Mouse (Mus musculus) megakaryocyte, embryonic 14.5 days (primary cell): ENCODE measurements around the gene Hist1h4j. TPM values are rescaled to one million over a fixed set of nuclear protein-coding genes. Genes with fewer than 3 reads are reported as not detected.
A peak's percentile ranks its signal among the peaks of the same experiment; 100 is the strongest.
"Not testable (repeated sequence)": the region's sequence is repeated elsewhere in the genome, so short reads cannot be mapped to it uniquely, and the experiment has no call there.

Source experiments
- H3K27me3 ChIP-seq: replicated peaks from 2 replicates; pipeline ENCODE3; 2012; ENCODE audit warnings: inconsistent platforms
- H3K36me3 ChIP-seq: replicated peaks from 2 replicates; pipeline ENCODE3; 2012; ENCODE audit warnings: low read length, inconsistent platforms, mixed read lengths
- H3K4me1 ChIP-seq: 2 replicates; pipeline ENCODE4 v1.6.1; 2012; ENCODE audit warnings: inconsistent platforms
- H3K4me3 ChIP-seq: replicated peaks from 2 replicates; pipeline ENCODE3; 2012; ENCODE audit warnings: moderate library complexity, mild to moderate bottlenecking, inconsistent platforms
- H3K9me3 ChIP-seq: 2 replicates; pipeline ENCODE4 v1.6.1; 2012; ENCODE audit warnings: inconsistent platforms
- FLI1 ChIP-seq: IDR thresholded peaks from 2 replicates; pipeline ENCODE4 v1.6.1; 2012; ENCODE audit warnings: low read length, inconsistent platforms, mixed read lengths
- GATA1 ChIP-seq: IDR thresholded peaks from 3 replicates; pipeline ENCODE4 v1.6.1; 2012; ENCODE audit warnings: mixed read lengths, low read length, inconsistent platforms, borderline replicate concordance
- polyA plus RNA-seq: library from polyadenylated mRNA; stranded (reverse); fragments of >175 nt; gene quantifications from 2 replicates; pipeline ENCODE4 v1.2.3, GENCODE M21; 2012; ENCODE audit warnings: low replicate concordance; ENCODE audit not compliant: insufficient read depth

Hist1h4j gene
- polyA plus RNA-seq, 1 experiment = 5.5 TPM

- TF ChIP-seq GATA1 (no peak), FLI1 (no peak)
- peaks cover 36% of the 10 kb centered on the region for H3K4me1 ChIP-seq
- H3K9me3 ChIP-seq = no peaks in the 10 kb centered on the region
- no peaks in the 10 kb centered on the region for H3K36me3 ChIP-seq
- no peaks in the 10 kb centered on the region for H3K27me3 ChIP-seq
- no peak overlapping the region for H3K4me3 ChIP-seq
Measured at GRCm38 (mm10) chr13:21755707-21756106, 20.8 kb downstream of the Hist1h4j start.

- Histone ChIP-seq H3K9me3 (no peaks in the 10 kb centered on the region), H3K4me1 (peaks cover 56% of the 10 kb centered on the region), H3K27me3 (no peaks in the 10 kb centered on the region), H3K36me3 (no peaks in the 10 kb centered on the region), H3K4me3 (peak overlapping the region; percentile 92)
- TF ChIP-seq FLI1 = no peak
- TF ChIP-seq GATA1 = no peak
Measured at GRCm38 (mm10) chr13:21778814-21779766, 44.2 kb downstream of the Hist1h4j start.

GRCm38 (mm10) chr13:21779767-21780731 lies 45.2 kb downstream of the Hist1h4j start, which contains the start of gene Hist1h1b:
Gene Hist1h1b (minus strand): TSS chr13:21780625.
- H3K36me3 ChIP-seq = no peaks in the 10 kb centered on the region
- TF ChIP-seq GATA1 (no peak), FLI1 (no peak)
- peaks cover 61% of the 10 kb centered on the region for H3K4me1 ChIP-seq
- H3K9me3 ChIP-seq = no peaks in the 10 kb centered on the region
- H3K27me3 ChIP-seq = no peaks in the 10 kb centered on the region
- H3K4me3 ChIP-seq = peak within 1 kb of the TSS; percentile 92

GRCm38 (mm10) chr13:21781021-21781555 lies 46.2 kb downstream of the Hist1h4j start:
- TF ChIP-seq GATA1 = no peak
- H3K4me3 ChIP-seq = peak overlapping the region; percentile 92
- H3K27me3 ChIP-seq = no peaks in the 10 kb centered on the region
- H3K4me1 ChIP-seq = peaks cover 67% of the 10 kb centered on the region
- H3K9me3 ChIP-seq = no peaks in the 10 kb centered on the region
- no peaks in the 10 kb centered on the region for H3K36me3 ChIP-seq

GRCm38 (mm10) chr13:21781639-21782038 lies 46.8 kb downstream of the Hist1h4j start:
- TF ChIP-seq FLI1 (no peak), GATA1 (no peak)
- Histone ChIP-seq H3K27me3 (no peaks in the 10 kb centered on the region), H3K36me3 (no peaks in the 10 kb centered on the region), H3K4me1 (peaks cover 72% of the 10 kb centered on the region), H3K9me3 (no peaks in the 10 kb centered on the region), H3K4me3 (no peak overlapping the region)

GRCm38 (mm10) chr13:21782361-21783254 lies 47.7 kb downstream of the Hist1h4j start:
- H3K9me3 ChIP-seq, H3K36me3 ChIP-seq, H3K27me3 ChIP-seq: not testable (repeated sequence)
- H3K4me3 ChIP-seq = peak overlapping the region; percentile 87
- H3K4me1 ChIP-seq = peaks cover 68% of the 10 kb centered on the region

GRCm38 (mm10) chr13:21783255-21783617 lies 48.4 kb downstream of the Hist1h4j start, which contains the start of gene Hist1h3i:
Gene Hist1h3i (minus strand): TSS chr13:21783370.
- H3K4me3 ChIP-seq = peak within 1 kb of the TSS; percentile 87
- H3K36me3 ChIP-seq = no peaks in the 10 kb centered on the region
- peaks cover 68% of the 10 kb centered on the region for H3K4me1 ChIP-seq
- no peak for TF ChIP-seq GATA1
- TF ChIP-seq FLI1 = no peak
- no peaks in the 10 kb centered on the region for H3K27me3 ChIP-seq
- no peaks in the 10 kb centered on the region for H3K9me3 ChIP-seq

- H3K4me1 ChIP-seq = peaks cover 66% of the 10 kb centered on the region
- H3K27me3 ChIP-seq = no peaks in the 10 kb centered on the region
- H3K9me3 ChIP-seq = no peaks in the 10 kb centered on the region
- H3K36me3 ChIP-seq = no peaks in the 10 kb centered on the region
- peak overlapping the region; percentile 83 for H3K4me3 ChIP-seq
- TF ChIP-seq GATA1 (no peak), FLI1 (no peak)
Measured at GRCm38 (mm10) chr13:21783734-21784161, 48.9 kb downstream of the Hist1h4j start.

GRCm38 (mm10) chr13:21784311-21784710 lies 49.4 kb downstream of the Hist1h4j start:
- peaks cover 63% of the 10 kb centered on the region for H3K4me1 ChIP-seq
- H3K36me3 ChIP-seq = no peaks in the 10 kb centered on the region
- TF ChIP-seq GATA1 = no peak
- no peak for TF ChIP-seq FLI1
- H3K27me3 ChIP-seq = no peaks in the 10 kb centered on the region
- H3K4me3 ChIP-seq = peak overlapping the region; percentile 4
- H3K9me3 ChIP-seq = no peaks in the 10 kb centered on the region

Other genes starting within 250 kb of the Hist1h4j start
- gene AK157302, start 239.8 kb upstream of the Hist1h4j start, polyA plus RNA-seq = 0.04 TPM in 1 of 2 replicates, not detected in the other
- gene Gm11273, start 233.6 kb upstream of the Hist1h4j start, polyA plus RNA-seq = 6.5 and 41.0 TPM in 2 replicates
- gene Zkscan8, start 203.9 kb upstream of the Hist1h4j start, polyA plus RNA-seq = 0.20 TPM in 1 of 2 replicates, not detected in the other
- gene Olfr1366, start 192.3 kb upstream of the Hist1h4j start, polyA plus RNA-seq = not detected in 2 replicates
- gene Olfr1535, start 175.2 kb upstream of the Hist1h4j start, polyA plus RNA-seq = not detected in 2 replicates
- gene Olfr1364, start 153.3 kb upstream of the Hist1h4j start, polyA plus RNA-seq = 0.10 TPM in 1 of 2 replicates, not detected in the other
- gene Olfr1362, start 121.0 kb upstream of the Hist1h4j start, polyA plus RNA-seq = not detected in 2 replicates
- not detected in 2 replicates for gene Olfr11, start 92.5 kb upstream of the Hist1h4j start, polyA plus RNA-seq
- not detected in 2 replicates for gene Olfr1361, start 71.7 kb upstream of the Hist1h4j start, polyA plus RNA-seq
- not detected in 2 replicates for gene Olfr1360, start 57.7 kb upstream of the Hist1h4j start, polyA plus RNA-seq
- not detected in 2 replicates for gene Olfr1359, start 37.0 kb upstream of the Hist1h4j start, polyA plus RNA-seq
- gene Hist1h2bl, start 18.9 kb upstream of the Hist1h4j start, polyA plus RNA-seq = 3.6 TPM in 1 of 2 replicates, not detected in the other
- gene Hist1h2ai, start 18.6 kb upstream of the Hist1h4j start, polyA plus RNA-seq = 46.8 and 88.4 TPM in 2 replicates
- 72.9 and 147 TPM in 2 replicates for gene Hist1h3h, start 17.4 kb upstream of the Hist1h4j start, polyA plus RNA-seq
- gene Hist1h2bm, start 13.0 kb upstream of the Hist1h4j start, polyA plus RNA-seq = 7.3 TPM in 1 of 2 replicates, not detected in the other
- 53.8 and 106 TPM in 2 replicates for gene Hist1h4k, start 15.4 kb downstream of the Hist1h4j start, polyA plus RNA-seq
- 18.0 and 72.9 TPM in 2 replicates for gene Hist1h2ak, start 18.8 kb downstream of the Hist1h4j start, polyA plus RNA-seq
- gene Hist1h2bn, start 19.1 kb downstream of the Hist1h4j start, polyA plus RNA-seq = 7.1 TPM in 1 of 2 replicates, not detected in the other
- 3.0 TPM in 1 of 2 replicates, not detected in the other for gene Hist1h1b, start 45.6 kb downstream of the Hist1h4j start, polyA plus RNA-seq
- 50.5 and 69.6 TPM in 2 replicates for gene Hist1h3i, start 48.3 kb downstream of the Hist1h4j start, polyA plus RNA-seq
- gene Hist1h2an, start 52.2 kb downstream of the Hist1h4j start, polyA plus RNA-seq = 22.2 and 79.5 TPM in 2 replicates
- gene Hist1h2bp, start 52.4 kb downstream of the Hist1h4j start, polyA plus RNA-seq = 4.6 and 20.3 TPM in 2 replicates
- gene Hist1h2bq, start 75.1 kb downstream of the Hist1h4j start, polyA plus RNA-seq = 83.2 and 173 TPM in 2 replicates
- not detected in 2 replicates for gene Hist1h2ao, start 75.4 kb downstream of the Hist1h4j start, polyA plus RNA-seq
- gene Hist1h4m, start 76.7 kb downstream of the Hist1h4j start, polyA plus RNA-seq = 91.9 TPM in 1 of 2 replicates, not detected in the other
- gene Hist1h4n, start 97.1 kb downstream of the Hist1h4j start, polyA plus RNA-seq = 88.8 and 245 TPM in 2 replicates
- 10,971 and 11,665 TPM in 2 replicates for gene Hist1h2ap, start 98.4 kb downstream of the Hist1h4j start, polyA plus RNA-seq
- 74.1 and 174 TPM in 2 replicates for gene Hist1h2br, start 98.7 kb downstream of the Hist1h4j start, polyA plus RNA-seq
- gene Zfp184, start 210.0 kb downstream of the Hist1h4j start, polyA plus RNA-seq = not detected in 2 replicates
- gene Pom121l2, start 246.1 kb downstream of the Hist1h4j start, polyA plus RNA-seq = not detected in 2 replicates